Mouse (Mus musculus) lung, adult 2 months (tissue): ENCODE data around the gene Pcbp2.

Source experiments
- CTCF ChIP-seq: fragments of 200-500 bp; IDR thresholded peaks from 2 replicates; pipeline ENCODE4 v1.5.1; 2011; ENCODE audit warnings: mild to moderate bottlenecking, low read length, control low read depth; ENCODE audit not compliant: insufficient read depth
- POLR2A ChIP-seq: fragments of 200-500 bp; IDR thresholded peaks from 2 replicates; pipeline ENCODE4 v1.6.1; 2011; ENCODE audit warnings: low read depth, mild to moderate bottlenecking, control low read depth, low read length, borderline replicate concordance; ENCODE audit errors: extremely low read depth

GRCm38 (mm10) chr15:102463666-102464065 is 6.7 kb upstream of the Pcbp2 start:
- TF ChIP-seq CTCF (no peak), POLR2A (no peak)
